Mouse (Mus musculus) lung, adult 18-20 months (tissue): Measurements from ENCODE around the gene Arrdc1.

ENCODE experiments used
- DNase-seq, 2 experiments: peaks; one replicate each; pipeline ENCODE4 v3.0.0; 2022; ENCODE audit warnings: mixed read lengths in 2 of 2

The Arrdc1 gene

DNA sequence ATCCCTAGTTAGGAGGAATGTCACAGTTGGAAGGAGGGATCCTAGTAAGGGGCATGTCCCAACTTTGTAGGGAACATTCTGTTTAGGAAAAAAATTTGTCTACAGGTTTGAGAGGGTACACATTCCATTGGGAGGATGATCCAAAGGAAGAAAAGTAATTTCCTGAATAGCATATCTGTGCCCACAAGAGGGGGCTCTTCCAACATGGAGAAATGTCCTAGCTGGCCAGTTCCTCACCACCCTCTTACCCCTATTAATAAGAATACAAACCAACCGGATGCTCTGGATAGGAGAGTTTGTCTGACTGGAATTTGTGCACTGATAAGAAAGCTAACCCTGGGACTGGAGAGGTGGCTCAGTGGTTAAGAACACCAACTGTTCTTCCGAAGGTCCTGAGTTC, 11.5 kb downstream of the Arrdc1 start:
- DNase-seq: no peak

DNA sequence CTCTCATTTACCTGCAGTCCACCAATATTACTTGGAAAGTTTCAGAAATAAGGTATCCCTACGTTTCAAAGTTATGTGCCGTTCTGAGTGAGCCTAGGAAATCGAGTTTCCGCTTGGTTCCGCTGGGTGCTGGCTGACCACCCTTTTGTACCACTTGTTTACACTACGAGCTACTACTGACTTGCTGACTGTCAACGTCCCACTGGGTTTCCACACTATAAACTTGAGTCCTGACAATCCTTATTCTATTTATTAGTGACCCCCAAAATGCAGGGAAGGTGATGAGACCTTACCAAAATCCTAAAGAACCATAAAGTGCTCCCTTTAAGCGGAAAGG, 15.2 kb downstream of the Arrdc1 start:
- no peak for DNase-seq

DNA sequence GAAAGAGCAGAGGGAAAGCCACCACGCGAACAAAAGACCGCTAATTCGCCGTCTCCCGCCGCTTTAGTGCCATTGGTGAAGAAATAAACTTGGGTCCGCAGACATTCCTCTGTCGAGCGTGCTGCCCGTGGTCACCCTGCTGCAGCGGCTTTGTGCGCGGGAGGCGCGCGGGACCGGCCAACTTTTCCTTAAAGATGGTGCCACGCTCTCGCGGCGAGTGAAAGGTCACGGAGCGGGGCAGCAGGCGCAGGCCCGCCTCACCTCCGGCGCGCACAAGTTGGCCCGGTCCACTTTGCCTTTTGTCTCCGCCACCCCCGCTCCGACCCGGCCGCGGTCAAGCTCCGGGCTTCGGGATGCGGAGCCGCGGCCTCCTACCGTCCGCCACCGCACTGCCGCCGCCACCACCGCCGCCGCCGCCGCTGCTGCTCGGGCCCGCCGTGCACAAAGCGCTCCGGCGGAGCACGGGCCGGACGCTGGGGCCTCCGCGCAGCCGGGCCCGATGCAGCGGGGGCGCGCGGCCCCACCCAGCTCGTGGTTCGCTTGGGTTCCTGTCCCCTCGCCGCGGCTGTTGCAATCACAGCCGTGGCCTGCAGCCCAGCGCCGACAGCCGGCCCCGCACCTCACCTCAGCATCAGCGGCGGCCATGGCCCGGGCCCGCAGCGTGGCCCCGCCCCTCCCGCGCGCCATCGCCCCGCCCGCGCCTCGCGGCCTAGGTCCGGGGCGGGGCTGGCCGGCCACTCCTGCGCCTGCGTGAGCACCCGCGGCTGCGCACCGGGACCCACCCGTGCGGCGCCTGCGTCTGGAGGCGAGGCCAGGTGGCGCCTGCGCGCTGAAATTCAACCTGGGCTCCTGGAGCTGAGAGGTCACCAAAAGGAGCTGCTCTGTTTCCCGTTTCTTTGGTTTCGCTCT, 15.9 kb downstream of the Arrdc1 start, which contains the start of gene Ehmt1:
Gene Ehmt1, minus strand, starts transcription at position 685 of the 909 bp plus-strand sequence.
- DNase-seq: peak; percentile 92 to 94

DNA sequence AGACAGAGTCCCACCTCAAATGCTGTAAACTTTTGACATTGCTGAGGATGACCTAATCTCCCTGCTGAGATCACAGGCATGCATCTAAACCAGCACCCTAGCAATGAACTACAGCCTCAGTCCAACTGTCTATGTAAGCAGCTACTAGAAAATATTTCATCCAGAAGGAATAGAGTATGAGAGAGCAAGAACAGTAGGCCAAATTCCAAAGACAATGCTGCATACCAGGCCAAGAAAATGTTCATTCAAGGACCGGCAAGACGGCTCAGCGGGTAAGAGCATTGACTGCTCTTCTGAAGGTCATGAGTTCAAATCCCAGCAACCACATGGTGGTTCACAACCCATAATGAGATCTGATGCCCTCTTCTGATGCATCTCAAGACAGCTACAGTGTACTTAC, 20.3 kb downstream of the Arrdc1 start:
- DNase-seq: no peak

DNA sequence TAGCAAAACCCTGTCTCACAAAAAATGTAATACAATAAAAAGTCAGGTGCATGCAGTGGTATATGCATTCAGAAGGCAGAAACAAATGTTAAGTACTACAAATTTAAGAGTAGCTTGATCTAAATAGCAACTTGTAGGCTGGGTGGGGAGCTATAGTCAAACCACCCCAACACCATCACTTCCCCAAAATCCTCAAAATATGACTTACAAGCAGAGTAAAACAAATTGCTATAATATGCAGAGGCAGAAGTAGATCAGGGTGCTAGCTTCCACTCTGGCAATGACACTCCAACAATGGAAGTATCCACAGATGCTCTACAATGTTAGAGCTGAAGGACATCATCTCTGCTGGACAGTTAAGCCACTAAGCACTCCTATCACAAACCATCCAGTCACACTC, 22.5 kb downstream of the Arrdc1 start:
- no peak for DNase-seq

DNA sequence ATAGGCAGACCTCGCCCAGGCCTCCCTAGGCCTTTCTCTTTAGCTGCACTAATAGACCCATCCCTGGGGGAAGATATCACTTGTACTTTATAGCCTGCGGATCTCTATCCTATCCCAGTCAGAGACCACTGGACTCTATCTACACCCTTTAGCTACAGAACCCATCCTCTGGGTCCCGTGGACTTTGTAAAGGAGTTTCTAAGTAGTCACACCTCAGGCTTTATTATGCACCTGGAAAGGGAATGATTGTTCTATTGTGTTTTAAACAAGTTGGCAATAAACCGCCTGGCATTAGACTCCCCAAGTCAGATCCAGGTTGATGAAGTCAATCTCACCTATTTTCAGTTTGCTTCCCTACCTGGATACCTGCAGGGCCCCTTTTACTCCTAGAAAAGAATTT, 22.9 kb downstream of the Arrdc1 start:
- no peak for DNase-seq

DNA sequence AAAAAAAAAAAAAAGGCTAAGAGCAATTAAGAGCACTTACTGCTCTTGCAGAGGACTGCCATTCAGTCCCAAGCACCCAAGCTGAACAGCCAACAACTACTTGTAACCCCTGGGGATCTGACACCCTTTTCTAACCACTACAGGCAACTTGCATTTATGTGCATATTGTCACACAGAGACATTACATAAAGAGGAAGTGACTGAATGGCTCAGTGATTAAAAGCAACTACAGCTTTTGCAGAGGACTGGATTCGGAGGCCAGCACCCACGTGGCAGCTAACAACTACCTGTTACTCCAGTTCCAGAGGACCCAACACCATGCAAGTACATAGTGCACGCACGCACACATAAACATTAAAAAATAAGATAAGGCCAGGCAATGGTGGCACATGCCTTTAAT, 24.6 kb downstream of the Arrdc1 start:
- DNase-seq: no peak

DNA sequence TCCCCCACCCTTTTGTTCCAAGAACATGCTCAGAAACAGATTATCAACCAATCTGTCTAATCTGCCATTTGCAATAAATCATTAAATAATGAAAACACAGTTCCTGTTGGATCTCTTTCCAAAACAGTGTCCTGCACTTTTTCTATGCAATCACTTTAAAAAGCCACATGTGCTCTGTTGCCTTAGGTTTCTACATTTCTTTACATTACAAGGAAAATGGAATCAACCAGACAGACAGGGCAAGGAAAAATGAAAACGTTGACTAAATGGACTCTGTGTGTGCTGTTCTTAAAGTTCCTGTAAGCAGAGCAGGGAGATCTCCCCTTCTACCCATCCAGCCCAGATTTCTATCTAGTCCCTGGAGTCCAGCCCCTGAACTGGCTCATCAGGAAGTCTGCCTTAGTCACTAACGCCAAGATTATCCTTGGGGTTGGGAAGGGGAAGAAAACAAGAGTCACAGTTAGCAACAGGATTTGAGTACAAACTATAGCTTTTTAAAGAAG, 29.3 kb downstream of the Arrdc1 start:
- no peak for DNase-seq

DNA sequence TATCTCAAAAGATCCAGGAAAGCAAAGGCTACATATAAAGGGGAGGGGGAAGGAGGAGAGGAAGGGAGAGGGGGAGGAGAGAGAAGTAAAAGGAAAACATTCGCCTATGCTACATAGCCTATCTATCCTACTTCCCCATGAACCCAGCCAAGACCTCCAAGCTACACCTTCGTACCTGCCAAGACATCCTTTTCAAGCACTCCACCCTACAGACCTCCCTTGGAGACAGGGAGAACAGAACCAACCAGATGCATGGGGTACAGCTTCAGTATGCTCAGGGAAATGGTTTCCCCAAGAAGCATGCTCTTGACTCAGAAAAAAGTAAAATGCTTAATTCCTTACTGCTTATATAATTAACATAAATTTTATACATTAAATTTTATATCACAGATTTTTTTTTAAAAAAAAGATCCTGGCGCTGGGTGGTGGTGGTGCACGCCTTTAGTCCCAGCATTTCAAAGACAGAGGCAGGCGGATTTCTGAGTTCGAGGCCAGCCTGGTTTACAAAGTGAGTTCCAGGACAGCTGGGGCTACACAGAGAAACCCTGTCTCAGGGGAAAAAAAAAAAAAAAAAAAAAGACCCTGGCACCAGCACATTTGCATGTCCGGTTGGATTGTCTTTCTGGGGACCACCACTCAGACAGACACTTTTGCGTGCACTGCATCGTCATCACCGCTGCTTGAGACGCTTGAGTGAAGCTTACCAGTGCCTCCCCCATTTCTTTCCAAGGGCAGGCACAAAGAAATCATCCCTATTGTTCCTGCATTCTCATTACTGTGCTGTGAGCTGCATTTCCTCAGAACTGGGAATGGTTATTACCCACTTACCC, 30.0 kb downstream of the Arrdc1 start:
- no peak for DNase-seq

DNA sequence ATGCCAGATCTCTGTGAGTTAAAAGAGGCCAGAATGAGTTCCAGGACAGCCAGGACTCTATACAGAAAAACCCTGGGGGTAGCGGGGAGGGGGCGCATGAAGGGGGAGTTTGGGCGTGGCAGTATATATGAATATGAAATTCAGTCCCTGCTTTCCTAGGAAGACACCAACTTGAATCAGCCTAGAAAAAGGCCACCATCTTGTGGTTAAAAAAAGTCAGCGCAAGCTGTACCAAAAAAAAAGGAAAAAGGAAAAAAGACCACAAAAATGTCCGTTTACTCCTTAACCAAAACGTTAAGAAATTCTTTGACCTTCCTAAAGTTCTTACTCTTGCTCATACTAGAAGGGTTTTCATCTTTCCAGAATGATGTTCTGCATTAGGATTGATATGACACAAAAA, 32.1 kb downstream of the Arrdc1 start:
- no peak for DNase-seq

DNA sequence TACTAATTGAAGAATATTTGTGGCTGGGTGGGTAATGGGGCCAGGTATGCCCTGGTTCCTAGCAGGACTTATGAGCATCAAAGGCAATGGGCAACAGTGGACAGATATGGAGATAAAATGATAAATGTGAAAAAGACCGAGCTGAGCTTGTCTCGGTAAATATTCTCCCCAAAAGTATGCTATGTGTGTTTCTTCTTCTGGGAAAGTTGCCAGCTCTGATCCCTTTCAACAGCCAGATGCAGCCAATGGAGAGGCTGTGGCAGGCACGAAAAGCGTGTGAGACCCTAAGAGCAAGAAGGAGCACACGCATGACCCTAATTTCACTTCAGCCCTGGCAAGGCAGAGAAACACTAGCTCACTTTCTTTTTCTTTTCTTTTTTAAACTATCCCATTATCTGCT, 34.0 kb downstream of the Arrdc1 start:
- no peak for DNase-seq

DNA sequence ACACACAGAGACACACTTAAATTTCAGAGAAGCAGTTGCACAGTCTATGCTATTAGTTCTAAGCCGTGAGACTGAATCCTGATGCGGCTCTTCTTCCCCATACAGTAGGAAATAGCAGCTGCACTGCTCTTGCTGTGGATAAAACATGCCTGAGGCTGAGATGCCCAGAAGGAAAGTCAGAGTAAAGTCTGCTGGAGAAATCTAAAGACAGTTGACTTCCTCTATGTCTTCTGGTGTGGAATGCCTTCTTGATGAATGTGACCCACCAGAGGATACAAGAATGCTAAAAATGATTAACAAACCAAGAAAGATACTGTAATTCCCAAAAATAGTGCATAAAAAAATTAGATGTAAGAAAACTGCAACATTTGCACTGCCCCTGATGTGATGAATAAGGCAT, 35.8 kb downstream of the Arrdc1 start:
- DNase-seq: no peak

DNA sequence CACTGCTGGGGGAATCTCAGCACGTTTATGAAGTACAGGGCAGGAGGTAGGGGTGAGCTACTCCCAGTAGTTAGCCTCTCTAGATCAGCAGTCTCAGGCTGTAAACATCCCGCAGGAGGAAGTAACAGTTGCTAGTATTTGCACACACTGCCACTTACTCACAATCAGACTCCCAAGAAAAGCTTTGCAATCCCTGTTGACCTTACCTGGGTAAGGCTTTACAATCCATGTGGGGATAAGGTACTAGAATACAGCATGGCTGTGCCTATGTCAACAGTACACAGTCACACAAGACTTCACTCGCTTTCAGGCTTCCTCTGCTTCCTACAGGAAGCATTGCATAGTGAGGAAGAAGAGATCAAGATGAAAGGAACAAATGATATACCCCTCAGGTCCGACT, 38.3 kb downstream of the Arrdc1 start:
- DNase-seq: peak in 1 of 2 experiments; percentile 15

DNA sequence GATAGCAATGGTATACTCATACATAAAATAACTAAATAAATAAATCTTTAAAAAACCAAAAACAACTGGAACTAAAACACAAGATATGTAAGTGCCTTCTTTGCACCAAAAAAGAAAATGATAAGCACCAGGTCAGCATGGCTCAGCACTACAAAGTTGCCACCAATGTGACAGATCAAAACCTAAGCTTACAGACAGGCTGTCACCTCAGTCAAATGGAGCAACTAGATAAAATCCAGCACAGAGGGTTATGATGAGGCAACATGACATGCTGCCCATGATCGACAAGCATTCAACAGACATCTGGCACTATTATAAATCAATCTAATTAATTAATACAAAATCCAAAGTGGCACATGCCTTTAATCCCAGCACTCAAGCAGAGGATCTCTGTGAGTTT, 40.8 kb downstream of the Arrdc1 start:
- DNase-seq: no peak

DNA sequence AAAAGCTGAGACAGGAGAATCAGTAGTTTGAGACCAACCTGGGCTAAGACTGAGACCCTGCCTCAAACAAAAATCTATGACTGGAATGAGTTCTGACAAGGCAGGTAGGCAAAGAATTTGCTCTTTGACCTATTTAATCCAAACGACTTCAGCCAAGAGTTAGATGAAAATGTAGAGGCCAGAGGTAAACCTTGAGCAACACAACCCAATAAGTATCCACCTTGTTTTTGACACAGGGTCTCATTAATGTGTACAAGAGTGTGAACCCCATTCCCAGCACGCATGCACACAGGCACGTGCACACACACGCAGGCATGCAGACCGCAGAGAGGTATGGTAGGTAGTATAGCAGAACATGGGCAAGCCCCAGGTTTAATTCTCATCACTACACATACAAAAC, 42.7 kb downstream of the Arrdc1 start:
- DNase-seq: no peak

DNA sequence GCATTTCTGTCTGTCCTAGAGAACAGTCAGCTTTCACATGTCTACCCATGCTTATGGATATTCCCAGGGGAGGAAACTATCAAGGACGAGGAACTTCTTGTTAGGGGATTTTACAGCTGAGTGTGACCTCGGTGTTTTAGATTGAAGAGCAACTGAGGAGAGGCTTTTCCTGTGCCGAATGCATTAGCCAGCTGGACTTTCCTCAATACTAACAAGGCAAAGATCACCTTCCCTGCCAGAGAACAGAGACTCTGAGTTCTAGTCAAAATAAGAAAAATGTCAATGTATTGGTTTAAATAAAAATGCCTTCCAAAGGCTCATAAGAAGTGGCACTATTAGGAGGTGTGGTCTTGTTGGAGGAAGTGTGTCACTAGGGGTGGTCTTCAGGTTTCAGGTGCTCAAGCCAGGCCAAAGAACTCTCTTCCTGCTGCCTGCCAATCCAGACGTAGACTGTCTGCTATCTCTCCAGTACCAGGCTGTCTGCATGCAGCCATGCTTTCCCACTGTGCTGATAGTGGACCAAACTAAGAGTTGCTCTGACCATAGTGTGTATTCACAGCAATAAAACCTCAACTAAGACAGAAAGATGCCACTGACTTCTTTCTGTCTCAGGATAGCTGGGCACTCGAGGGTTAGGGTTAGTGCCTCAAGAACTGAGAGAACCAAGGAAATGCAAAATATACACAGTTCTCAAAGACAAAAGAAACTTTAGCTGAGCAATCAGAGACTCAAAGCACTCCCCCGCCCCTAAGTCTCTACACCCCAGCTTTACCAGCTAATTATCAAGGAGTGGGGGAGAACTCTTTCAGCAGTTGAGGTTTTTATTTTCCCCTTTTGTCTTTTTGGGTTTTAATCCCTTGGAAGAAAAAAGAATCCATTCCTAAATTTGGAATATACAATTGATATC, 44.3 kb downstream of the Arrdc1 start:
- DNase-seq: no peak

DNA sequence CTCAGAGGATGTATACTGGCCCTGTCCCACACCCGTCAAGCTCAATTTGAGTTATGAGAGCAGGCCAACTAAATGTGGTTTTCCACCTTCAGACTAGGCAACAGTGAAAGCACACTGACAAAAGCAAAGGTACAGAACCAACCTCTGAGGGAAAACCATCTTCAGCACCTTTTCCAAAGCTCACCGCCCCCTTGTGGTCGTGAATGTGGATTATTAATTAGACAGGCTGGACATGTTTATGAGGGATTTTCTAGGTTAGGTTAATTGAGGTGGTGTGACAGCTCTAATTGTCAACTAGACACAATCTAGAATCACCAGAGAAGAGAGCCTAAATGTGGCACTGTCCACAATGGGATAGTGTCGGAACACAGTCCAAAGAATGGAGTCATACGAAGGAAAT, 46.2 kb downstream of the Arrdc1 start:
- no peak for DNase-seq

DNA sequence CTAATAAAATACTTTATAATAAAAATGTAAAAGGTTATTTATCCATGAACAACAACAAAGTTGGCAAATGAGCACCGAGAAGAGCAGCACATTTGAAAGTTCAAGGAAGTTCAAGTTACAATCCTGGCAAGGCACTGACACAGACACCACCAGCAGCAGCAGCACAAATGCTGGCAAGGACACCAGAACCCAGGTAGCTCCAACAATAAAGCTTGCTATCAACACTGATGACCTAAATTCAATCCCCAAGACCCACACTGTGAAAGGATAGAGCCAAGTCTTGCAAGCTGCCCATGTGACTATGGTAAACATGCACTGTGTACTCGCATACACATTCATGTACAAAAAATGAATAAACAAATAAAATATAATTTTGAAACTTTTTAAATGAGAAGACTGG, 54.4 kb downstream of the Arrdc1 start:
- no peak for DNase-seq
